Comparison of ENCODE assay signal across 8 mouse cellular contexts in genomic region chr16:37916818-37917201, GRCm38 (mm10). TPM values are rescaled to one million over a fixed set of nuclear protein-coding genes. Genes with fewer than 3 reads are reported as not detected.
DNase-seq lines count a peak whose midpoint lies in the region; ATAC-seq and TF ChIP-seq lines count a peak whose summit lies in the region.

No protein-coding gene starts in this region.

- H3K4me3 ChIP-seq in kidney, embryonic 14.5 days (ENCODE audit: low read length): peak overlapping the region; percentile 54; the same call in 1 of the 2 replicates
- peak overlapping the region; percentile 62 for H3K4me3 ChIP-seq in embryonic facial prominence, embryonic 10.5 days
- peak overlapping the region; percentile 59 for H3K4me3 ChIP-seq in hindbrain, postnatal 0 days (ENCODE audit: low read length)
- peak overlapping the region; percentile 61 for H3K4me3 ChIP-seq in neural tube, embryonic 13.5 days

- peak; percentile 47; the same call in 1 of the 2 replicates for ATAC-seq in kidney, embryonic 14.5 days (ENCODE audit: low FRiP score, low TSS enrichment)
- peak; percentile 25; the same call in 1 of the 2 replicates for ATAC-seq in hindbrain, postnatal 0 days
- peak; percentile 15; the same call in 1 of the 2 replicates for ATAC-seq in neural tube, embryonic 13.5 days (ENCODE audit: low read depth)
- ATAC-seq in CD4-positive, CD25-positive, alpha-beta regulatory T cell, adult 4 months: no peak

- no peaks in the 10 kb centered on the region for H3K4me1 ChIP-seq in kidney, embryonic 14.5 days (ENCODE audit: control insufficient read depth, insufficient read depth, low read length)
- H3K4me1 ChIP-seq in embryonic facial prominence, embryonic 10.5 days: peaks cover 15% of the 10 kb centered on the region
- no peaks in the 10 kb centered on the region for H3K4me1 ChIP-seq in hindbrain, postnatal 0 days (ENCODE audit: insufficient read depth, low read length)
- H3K4me1 ChIP-seq in neural tube, embryonic 13.5 days (replicated peaks): peaks cover 32% of the 10 kb centered on the region

- H3K36me3 ChIP-seq in kidney, embryonic 14.5 days (ENCODE audit: control insufficient read depth, insufficient read depth, low read length): no peaks in the 10 kb centered on the region
- H3K36me3 ChIP-seq in embryonic facial prominence, embryonic 10.5 days (replicated peaks): no peaks in the 10 kb centered on the region
- H3K36me3 ChIP-seq in hindbrain, postnatal 0 days (ENCODE audit: insufficient read depth, low read length): no peaks in the 10 kb centered on the region
- no peaks in the 10 kb centered on the region for H3K36me3 ChIP-seq in neural tube, embryonic 13.5 days

- DNase-seq in kidney, adult 18-20 months: no peak
- peak; percentile 18 for DNase-seq in embryonic facial prominence, embryonic 10.5 days (ENCODE audit: low spot score)
- DNase-seq in hindbrain, postnatal 0 days (ENCODE audit: low spot score): no peak
- no peak for DNase-seq in kidney, postnatal 36 days
- no peak for DNase-seq in MN1 (ENCODE audit: low spot score)

- no peak for TF ChIP-seq CTCF in hindbrain, postnatal 0 days (IDR thresholded peaks at IDR 0.05; ENCODE audit: low read depth)

- H3K9ac ChIP-seq in kidney, embryonic 14.5 days (ENCODE audit: low read depth, low read length): no peak overlapping the region
- peak overlapping the region; percentile 58; the same call in 1 of the 2 replicates for H3K9ac ChIP-seq in hindbrain, postnatal 0 days (replicated peaks; ENCODE audit: low read length)
- peak overlapping the region; percentile 79 for H3K9ac ChIP-seq in neural tube, embryonic 13.5 days

- peaks cover 5% of the 10 kb centered on the region; the same call in 1 of the 2 replicates for H3K27me3 ChIP-seq in kidney, embryonic 14.5 days (ENCODE audit: control insufficient read depth, insufficient read depth, low read length)
- H3K27me3 ChIP-seq in embryonic facial prominence, embryonic 10.5 days (replicated peaks; ENCODE audit: low read depth, poor library complexity, severe bottlenecking): peaks cover 43% of the 10 kb centered on the region
- no peaks in the 10 kb centered on the region for H3K27me3 ChIP-seq in hindbrain, postnatal 0 days (ENCODE audit: insufficient read depth, low read length)
- no peaks in the 10 kb centered on the region; the same call in 1 of the 2 replicates for H3K27me3 ChIP-seq in neural tube, embryonic 13.5 days

- WGBS in kidney, embryonic 14.5 days: 16% methylated on average over 7 of the region's 7 CpGs
- 13% methylated on average over 7 of the region's 7 CpGs for WGBS in embryonic facial prominence, embryonic 10.5 days
- WGBS in hindbrain, postnatal 0 days: 20% methylated on average over 7 of the region's 7 CpGs
- 11% methylated on average over 7 of the region's 7 CpGs for WGBS in neural tube, embryonic 13.5 days

- peak overlapping the region; percentile 91 for H3K4me2 ChIP-seq in kidney, embryonic 14.5 days (replicated peaks; ENCODE audit: low read depth, low read length)
- peak overlapping the region; percentile 94 for H3K4me2 ChIP-seq in hindbrain, postnatal 0 days (ENCODE audit: low read depth, low read length)
- peak overlapping the region; percentile 82 for H3K4me2 ChIP-seq in neural tube, embryonic 13.5 days

- H3K27ac ChIP-seq in kidney, embryonic 14.5 days (ENCODE audit: low read depth, low read length): no peak overlapping the region
- H3K27ac ChIP-seq in embryonic facial prominence, embryonic 10.5 days (replicated peaks): no peak overlapping the region
- H3K27ac ChIP-seq in hindbrain, postnatal 0 days: no peak overlapping the region
- H3K27ac ChIP-seq in neural tube, embryonic 13.5 days (replicated peaks): no peak overlapping the region

- H3K9me3 ChIP-seq in kidney, embryonic 14.5 days (ENCODE audit: control insufficient read depth, low read length): no peaks in the 10 kb centered on the region
- no peaks in the 10 kb centered on the region for H3K9me3 ChIP-seq in embryonic facial prominence, embryonic 10.5 days
- H3K9me3 ChIP-seq in hindbrain, postnatal 0 days (ENCODE audit: low read length): no peaks in the 10 kb centered on the region
- H3K9me3 ChIP-seq in neural tube, embryonic 13.5 days: no peaks in the 10 kb centered on the region

RNA-seq across cellular contexts. Expression of gene Gpr156, which starts 0.5 kb away (rescaled TPM):
- polyA plus RNA-seq in kidney, embryonic 14.5 days (2014; fragmentation: Nextera tagmentation; extraction: Ambion mirVana): 0.57 and 1.1 TPM in 2 replicates
- polyA plus RNA-seq in embryonic facial prominence, embryonic 10.5 days (2016; fragmentation: Nextera tagmentation; extraction: Ambion mirVana): 0.99 and 1.2 TPM in 2 replicates
- 3.2 and 4.3 TPM in 2 replicates for total RNA-seq in hindbrain, postnatal 0 days (2014; rRNA removed)
- polyA plus RNA-seq in hindbrain, postnatal 0 days (2015; fragmentation: Nextera tagmentation; extraction: Ambion mirVana): 1.9 and 2.4 TPM in 2 replicates
- 6.1 and 6.9 TPM in 2 replicates for polyA plus RNA-seq in neural tube, embryonic 13.5 days (2015; fragmentation: Nextera tagmentation; extraction: Ambion mirVana)
- not detected for polyA plus RNA-seq in CD4-positive, CD25-positive, alpha-beta regulatory T cell, adult 4 months (2017; shearing (Covaris generic))

RNA-seq across cellular contexts. Expression of gene Lrrc58, which starts 48.6 kb away (rescaled TPM):
- 51.5 and 78.1 TPM in 2 replicates for polyA plus RNA-seq in kidney, embryonic 14.5 days (2014; fragmentation: Nextera tagmentation; extraction: Ambion mirVana)
- polyA plus RNA-seq in embryonic facial prominence, embryonic 10.5 days (2016; fragmentation: Nextera tagmentation; extraction: Ambion mirVana): 68.3 and 68.9 TPM in 2 replicates
- total RNA-seq in hindbrain, postnatal 0 days (2014; rRNA removed): 91.1 and 101 TPM in 2 replicates
- 48.2 TPM in 2 replicates for polyA plus RNA-seq in hindbrain, postnatal 0 days (2015; fragmentation: Nextera tagmentation; extraction: Ambion mirVana)
- polyA plus RNA-seq in neural tube, embryonic 13.5 days (2015; fragmentation: Nextera tagmentation; extraction: Ambion mirVana): 54.9 and 59.0 TPM in 2 replicates
- polyA plus RNA-seq in CD4-positive, CD25-positive, alpha-beta regulatory T cell, adult 4 months (2017; shearing (Covaris generic)): 10 to 100 TPM; 19.6 to 21.5 TPM

RNA-seq across cellular contexts. Expression of gene Gm36028, which starts 55.9 kb away (rescaled TPM):
- polyA plus RNA-seq in kidney, embryonic 14.5 days (2014; fragmentation: Nextera tagmentation; extraction: Ambion mirVana): 0.26 TPM in 1 of 2 replicates, not detected in the other
- 0.62 and 0.85 TPM in 2 replicates for polyA plus RNA-seq in embryonic facial prominence, embryonic 10.5 days (2016; fragmentation: Nextera tagmentation; extraction: Ambion mirVana)
- total RNA-seq in hindbrain, postnatal 0 days (2014; rRNA removed): not detected in 2 replicates
- 0.18 and 0.21 TPM in 2 replicates for polyA plus RNA-seq in hindbrain, postnatal 0 days (2015; fragmentation: Nextera tagmentation; extraction: Ambion mirVana)
- polyA plus RNA-seq in neural tube, embryonic 13.5 days (2015; fragmentation: Nextera tagmentation; extraction: Ambion mirVana): 0.24 TPM in 1 of 2 replicates, not detected in the other
- polyA plus RNA-seq in CD4-positive, CD25-positive, alpha-beta regulatory T cell, adult 4 months (2017; shearing (Covaris generic)): not detected
